Mouse (Mus musculus): Measurements from ENCODE around the gene Nt5c2.

The Nt5c2 gene

DNA sequence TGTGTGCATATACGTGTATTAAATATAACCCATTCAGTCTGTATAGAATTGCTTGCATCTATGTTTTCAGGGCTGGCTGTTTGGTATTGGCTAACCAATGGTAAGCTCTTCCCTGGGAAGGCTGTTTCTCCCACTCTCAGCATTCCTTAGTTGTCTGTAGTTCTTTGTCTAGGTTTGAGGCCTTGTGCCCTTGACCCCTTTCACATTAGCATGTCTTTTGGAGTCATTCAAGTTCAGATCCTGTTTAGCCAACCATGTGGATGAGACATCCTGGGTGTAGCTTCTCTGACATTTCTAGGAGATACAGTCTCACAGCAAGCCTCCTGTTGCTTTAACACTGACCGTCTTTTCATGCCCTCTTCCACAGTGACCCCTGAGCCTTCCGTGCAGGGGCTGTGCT, 178.9 kb downstream of the Nt5c2 start:
- no peak for DNase-seq

- no peak for DNase-seq
These were observed 179.6 kb downstream of the Nt5c2 start for GRCm38 (mm10) chr19:46835339-46835738.

DNA sequence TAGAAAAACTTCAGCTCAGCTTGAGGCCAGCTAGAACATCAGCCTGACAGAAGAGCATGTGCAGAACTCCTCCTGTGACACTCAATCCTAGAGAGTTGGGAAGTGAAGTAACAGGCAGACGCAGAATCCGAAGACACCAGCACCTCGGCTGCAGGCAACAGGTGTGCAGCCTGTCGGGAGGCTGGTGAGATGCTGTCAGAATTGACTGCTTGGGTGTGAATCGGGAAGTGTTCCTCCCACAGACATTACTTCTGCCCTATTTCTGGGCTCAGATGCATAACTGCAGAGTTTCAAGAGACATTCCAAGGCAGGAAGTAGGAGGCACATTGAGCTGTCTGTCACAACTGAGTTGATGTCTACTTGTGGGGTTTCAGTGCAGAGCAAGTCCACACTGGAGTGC, 180.7 kb downstream of the Nt5c2 start:
- no peak for DNase-seq
